Mouse (Mus musculus) brain, embryonic 14.5 days (tissue): ENCODE measurements around the gene Tm4sf20.

Source experiments
- CTCF ChIP-seq: fragments of 200-500 bp; IDR thresholded peaks from 2 replicates; pipeline ENCODE4 v1.5.1; 2012; ENCODE audit warnings: inconsistent platforms, mild to moderate bottlenecking, moderate library complexity, borderline replicate concordance; ENCODE audit not compliant: insufficient read depth, insufficient read length; ENCODE audit errors: extremely low read depth
- POLR2A ChIP-seq: fragments of 200-500 bp; IDR thresholded peaks from 2 replicates; pipeline ENCODE4 v1.6.1; 2012; ENCODE audit warnings: mild to moderate bottlenecking, inconsistent platforms, borderline replicate concordance; ENCODE audit not compliant: poor library complexity, insufficient read depth, insufficient read length, severe bottlenecking; ENCODE audit errors: extremely low read depth

DNA sequence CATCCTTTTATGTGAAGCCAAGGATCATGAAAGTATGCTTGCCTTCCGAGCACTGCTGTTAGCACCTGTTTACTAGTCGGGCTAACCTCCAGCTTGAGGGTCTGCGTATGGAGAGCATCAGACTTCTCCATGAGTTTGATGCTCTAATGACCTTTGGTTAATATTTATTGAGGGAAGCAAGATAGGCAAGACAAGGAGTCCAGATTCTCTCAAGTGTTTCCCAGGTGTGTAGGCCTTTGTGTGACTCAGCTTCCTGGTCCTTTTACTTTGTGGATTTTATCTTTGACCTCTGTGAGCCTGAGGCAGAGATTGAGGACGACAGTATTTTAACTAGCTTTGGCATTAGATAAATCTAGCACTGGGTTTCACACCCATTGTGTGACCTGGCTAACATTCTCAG lies 1.6 kb downstream of the Tm4sf20 start:
- no peak for TF ChIP-seq CTCF
- no peak for TF ChIP-seq POLR2A
